In genomic region chr1:28047964-28048363, GRCm38 (mm10) we compare ENCODE assay signal across 31 mouse cellular contexts.
DNase-seq lines count a peak whose midpoint lies in the region; ATAC-seq and TF ChIP-seq lines count a peak whose summit lies in the region.
"Had no signal": no experiment of that assay in that cellular context is flagged by ENCODE, and none has a peak within 500 bp of the region (broad histone marks: within the 10 kb centered on the region; RNA-seq: fewer than 3 reads in every experiment).

No protein-coding gene starts in this region.

- no peak overlapping the region for H3K27ac ChIP-seq in lung, postnatal 0 days (ENCODE audit: low read length)
- no peak overlapping the region for H3K27ac ChIP-seq in kidney, embryonic 14.5 days (ENCODE audit: low read depth, low read length)
- H3K27ac ChIP-seq: embryonic facial prominence, embryonic 10.5 days; embryonic facial prominence, embryonic 13.5 days; forebrain, embryonic 12.5 days; forebrain, embryonic 15.5 days; gastrocnemius, adult 2 months; heart, adult 2 months; heart, embryonic 10.5 days; heart, embryonic 13.5 days; hindbrain, embryonic 10.5 days; hindbrain, embryonic 13.5 days; intestine, embryonic 15.5 days had no signal

- TF ChIP-seq EP300 in lung, postnatal 0 days (IDR thresholded peaks at IDR 0.05), result no peak

- DNase-seq in lung, postnatal 0 days (ENCODE audit: low spot score), result peak; percentile 14
- no peak for DNase-seq in lung, adult 2 months
- peak; percentile 6 for DNase-seq in brain, adult 2 months (ENCODE audit: low read depth, low spot score)
- no peak for DNase-seq in gastrocnemius, postnatal 36 days
- DNase-seq in cerebellum, adult 18-20 months, result no peak
- DNase-seq: adrenal gland, adult 2 months; adrenal gland, postnatal 14 days; B cell, adult 2 months; cerebellum, adult 11-12 months; cerebellum, adult 9-10 months; cerebellum, postnatal 14 days; embryo, embryonic 11 days; gastrocnemius, adult 2 months; gastrocnemius, postnatal 14 days; heart, adult 2 months had no signal

- no peak overlapping the region for H3K9ac ChIP-seq in lung, postnatal 0 days (replicated peaks; ENCODE audit: low read depth)
- no peak overlapping the region for H3K9ac ChIP-seq in kidney, embryonic 14.5 days (ENCODE audit: low read depth, low read length)
- H3K9ac ChIP-seq: embryonic facial prominence, embryonic 13.5 days; forebrain, embryonic 12.5 days; forebrain, embryonic 15.5 days; heart, embryonic 13.5 days; hindbrain, embryonic 13.5 days; intestine, embryonic 15.5 days had no signal

- intact Hi-C loops in gastrocnemius, postnatal 36 days (cut with DNase I), result no loop called here

- no peaks in the 10 kb centered on the region for H3K9me3 ChIP-seq in lung, postnatal 0 days (ENCODE audit: low read length)
- no peaks in the 10 kb centered on the region for H3K9me3 ChIP-seq in kidney, embryonic 14.5 days (ENCODE audit: control insufficient read depth, low read length)
- H3K9me3 ChIP-seq: embryonic facial prominence, embryonic 10.5 days; embryonic facial prominence, embryonic 13.5 days; forebrain, embryonic 12.5 days; forebrain, embryonic 15.5 days; G1E; heart, embryonic 10.5 days; heart, embryonic 13.5 days; hindbrain, embryonic 10.5 days; hindbrain, embryonic 13.5 days; intestine, embryonic 15.5 days had no signal

- WGBS in lung, postnatal 0 days, result 34% methylated on average over 2 of the region's 2 CpGs
- 28% methylated on average over 2 of the region's 2 CpGs for WGBS in lung, adult 2 months
- 61% methylated on average over 2 of the region's 2 CpGs for WGBS in kidney, embryonic 14.5 days

- no peaks in the 10 kb centered on the region for H3K27me3 ChIP-seq in lung, postnatal 0 days (replicated peaks; ENCODE audit: insufficient read depth, low read length)
- no peaks in the 10 kb centered on the region for H3K27me3 ChIP-seq in myocyte (ENCODE audit: control insufficient read depth, insufficient read depth, insufficient read length)
- H3K27me3 ChIP-seq in kidney, embryonic 14.5 days (ENCODE audit: control insufficient read depth, insufficient read depth, low read length), result no peaks in the 10 kb centered on the region
- H3K27me3 ChIP-seq: CH12.LX; embryonic facial prominence, embryonic 13.5 days; forebrain, embryonic 12.5 days; forebrain, embryonic 15.5 days; heart, embryonic 13.5 days; hindbrain, embryonic 13.5 days; intestine, embryonic 15.5 days had no signal

- H3K79me2 ChIP-seq in myocyte (ENCODE audit: control insufficient read depth, insufficient read depth), result no peaks in the 10 kb centered on the region

- H3K4me1 ChIP-seq in lung, postnatal 0 days (ENCODE audit: insufficient read depth, low read depth, low read length), result no peaks in the 10 kb centered on the region
- no peaks in the 10 kb centered on the region for H3K4me1 ChIP-seq in lung, adult 2 months (ENCODE audit: control insufficient read depth, insufficient read depth, low read length)
- no peaks in the 10 kb centered on the region for H3K4me1 ChIP-seq in kidney, embryonic 14.5 days (ENCODE audit: control insufficient read depth, insufficient read depth, low read length)
- H3K4me1 ChIP-seq: embryonic facial prominence, embryonic 10.5 days; embryonic facial prominence, embryonic 13.5 days; forebrain, embryonic 12.5 days; forebrain, embryonic 15.5 days; heart, embryonic 10.5 days; heart, embryonic 13.5 days; hindbrain, embryonic 10.5 days; hindbrain, embryonic 13.5 days; intestine, embryonic 15.5 days had no signal

- H3K36me3 ChIP-seq in lung, postnatal 0 days (ENCODE audit: insufficient read depth, low read length), result no peaks in the 10 kb centered on the region
- no peaks in the 10 kb centered on the region for H3K36me3 ChIP-seq in myocyte (ENCODE audit: control insufficient read depth, insufficient read depth)
- H3K36me3 ChIP-seq in kidney, embryonic 14.5 days (ENCODE audit: control insufficient read depth, insufficient read depth, low read length), result no peaks in the 10 kb centered on the region
- H3K36me3 ChIP-seq: embryonic facial prominence, embryonic 10.5 days; embryonic facial prominence, embryonic 13.5 days; forebrain, embryonic 12.5 days; forebrain, embryonic 15.5 days; G1E; heart, embryonic 10.5 days; heart, embryonic 13.5 days; hindbrain, embryonic 10.5 days; hindbrain, embryonic 13.5 days; intestine, embryonic 15.5 days had no signal

- H3K4me2 ChIP-seq in lung, postnatal 0 days (replicated peaks; ENCODE audit: low read depth, low read length), result no peak overlapping the region
- peak overlapping the region; percentile 12 for H3K4me2 ChIP-seq in myocyte (ENCODE audit: low read depth)
- no peak overlapping the region for H3K4me2 ChIP-seq in kidney, embryonic 14.5 days (replicated peaks; ENCODE audit: low read depth, low read length)
- H3K4me2 ChIP-seq: embryonic facial prominence, embryonic 13.5 days; forebrain, embryonic 12.5 days; forebrain, embryonic 15.5 days; heart, embryonic 13.5 days; hindbrain, embryonic 13.5 days; intestine, embryonic 15.5 days had no signal

- H3ac ChIP-seq in myocyte (ENCODE audit: control insufficient read depth, insufficient read length), result no peak overlapping the region

- TF ChIP-seq CTCF in lung, postnatal 0 days (IDR thresholded peaks at IDR 0.05), result no peak
- no peak for TF ChIP-seq CTCF in lung, adult 2 months (IDR thresholded peaks at IDR 0.05; ENCODE audit: insufficient read depth, low read length)

- no peak overlapping the region for H3K4me3 ChIP-seq in lung, postnatal 0 days (ENCODE audit: low read depth, low read length)
- no peak overlapping the region for H3K4me3 ChIP-seq in lung, adult 2 months (replicated peaks; ENCODE audit: extremely low read depth, low read depth, low read length)
- H3K4me3 ChIP-seq in myocyte, result no peak overlapping the region
- no peak overlapping the region for H3K4me3 ChIP-seq in kidney, embryonic 14.5 days (ENCODE audit: low read length)
- H3K4me3 ChIP-seq: embryonic facial prominence, embryonic 10.5 days; embryonic facial prominence, embryonic 13.5 days; erythroblast, embryonic 14.5 days; forebrain, embryonic 12.5 days; forebrain, embryonic 15.5 days; gastrocnemius, adult 2 months; heart, adult 2 months; heart, embryonic 10.5 days; heart, embryonic 13.5 days; hindbrain, embryonic 10.5 days; hindbrain, embryonic 13.5 days; intestine, embryonic 15.5 days had no signal

- TF ChIP-seq POLR2A in lung, adult 2 months (IDR thresholded peaks at IDR 0.05; ENCODE audit: borderline replicate concordance, extremely low read depth, low read depth, low read length), result no peak
- TF ChIP-seq POLR2A in myocyte (IDR thresholded peaks at IDR 0.05; ENCODE audit: insufficient read length, low read depth), result no peak

- ATAC-seq in lung, postnatal 0 days, result no peak
- peak; percentile 46 to 60; a peak in 3 of 4 replicates for ATAC-seq in hematopoietic stem cell, adult 5-6 weeks (replicated peaks in 1 of 2; ENCODE audit: insufficient read depth in 1 of 2, low FRiP score in 2 of 2, low TSS enrichment in 1 of 2, low read depth in 1 of 2, poor library complexity in 2 of 2, severe bottlenecking in 2 of 2)
- ATAC-seq in kidney, embryonic 14.5 days (ENCODE audit: low FRiP score, low TSS enrichment), result no peak
- ATAC-seq: forebrain, embryonic 15.5 days; hindbrain, embryonic 16.5 days; intestine, embryonic 15.5 days had no signal

TF ChIP-seq in myocyte, 11 proteins besides CTCF, POLR2A, EP300 and RAD21:
- no peak for TF ChIP-seq MYOD1 (IDR thresholded peaks at IDR 0.05; ENCODE audit: control insufficient read depth in 1 of 3, insufficient read length in 2 of 3, low read depth in 2 of 3)
- TF ChIP-seq TCF3 (IDR thresholded peaks at IDR 0.05; ENCODE audit: insufficient read length, low read depth), result no peak
- no peak for TF ChIP-seq USF1 (IDR thresholded peaks at IDR 0.05; ENCODE audit: low read depth)

Comparison
In these comparisons a context has a peak if more than half of its experiments do, and no peak if none do; other contexts are left out.
1. DNase-seq: peak in lung, postnatal 0 days (single experiment) and brain, adult 2 months (single experiment); none in lung, adult 2 months (single experiment), gastrocnemius, postnatal 36 days (0 of 2) and cerebellum, adult 18-20 months (0 of 2).
2. ATAC-seq: peak in hematopoietic stem cell, adult 5-6 weeks (2 of 2); none in lung, postnatal 0 days (single experiment) and kidney, embryonic 14.5 days (single experiment).